21 mouse cellular contexts compared by ENCODE assay signal in the genomic region with DNA sequence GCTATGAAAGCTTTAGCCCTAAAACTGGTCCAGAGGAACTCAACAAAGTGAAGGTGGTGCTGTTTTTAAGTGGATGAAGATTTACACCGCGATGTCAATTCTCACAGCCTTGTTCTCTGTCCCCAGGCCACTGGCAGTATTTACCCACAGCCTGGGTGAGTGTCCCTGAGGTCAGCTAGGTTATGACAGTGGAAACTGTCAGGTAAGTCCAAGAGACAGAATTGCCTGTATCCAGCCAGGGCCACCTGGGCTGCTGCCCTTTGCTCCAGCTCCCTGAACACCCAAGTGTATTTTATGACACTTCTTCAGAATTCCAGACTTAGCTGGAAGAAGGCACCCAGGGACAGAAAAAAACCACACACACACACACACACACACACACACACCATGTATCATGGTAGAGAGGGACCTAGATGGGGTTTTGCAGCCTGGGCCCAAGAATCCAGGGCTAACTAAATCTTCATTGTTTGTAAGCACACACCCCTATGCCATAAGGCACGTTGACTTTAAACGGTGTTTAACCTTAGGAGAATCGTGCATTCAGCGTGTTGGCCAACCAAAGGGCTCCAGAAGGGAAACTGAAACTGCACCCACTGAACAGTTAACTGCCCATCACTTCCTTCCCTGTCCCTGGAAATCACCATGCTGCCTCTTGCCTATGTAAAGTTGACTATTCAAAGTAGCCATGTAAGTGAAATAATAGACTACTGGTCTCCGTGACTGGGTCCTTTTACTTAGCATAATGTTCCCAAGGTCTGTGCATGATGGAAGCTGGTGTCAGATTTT.
DNase-seq lines count a peak whose midpoint lies in the region; ATAC-seq and TF ChIP-seq lines count a peak whose summit lies in the region.
"Had no signal": no experiment of that assay in that cellular context is flagged by ENCODE, and none has a peak within 500 bp of the region (broad histone marks: within the 10 kb centered on the region; RNA-seq: fewer than 3 reads in every experiment).

No protein-coding gene starts in this region.

- H3K4me2 ChIP-seq in liver, embryonic 13.5 days: no peak overlapping the region
- H3K4me2 ChIP-seq in hindbrain, postnatal 0 days (ENCODE audit: low read depth, low read length): no peak overlapping the region
- no peak overlapping the region for H3K4me2 ChIP-seq in forebrain, embryonic 11.5 days (ENCODE audit: low read depth, low read length, severe bottlenecking)
- H3K4me2 ChIP-seq: forebrain, embryonic 12.5 days; heart, embryonic 12.5 days; hindbrain, embryonic 14.5 days; midbrain, embryonic 13.5 days had no signal

- H3K4me3 ChIP-seq in liver, embryonic 13.5 days (replicated peaks): no peak overlapping the region
- H3K4me3 ChIP-seq in hindbrain, postnatal 0 days (ENCODE audit: low read length): no peak overlapping the region
- no peak overlapping the region for H3K4me3 ChIP-seq in forebrain, embryonic 11.5 days (ENCODE audit: low read depth, low read length)
- H3K4me3 ChIP-seq: forebrain, embryonic 12.5 days; heart, embryonic 12.5 days; layer of hippocampus, adult 2 months; limb, embryonic 10.5 days; midbrain, embryonic 13.5 days had no signal

- H3K36me3 ChIP-seq in liver, embryonic 13.5 days: no peaks in the 10 kb centered on the region
- no peaks in the 10 kb centered on the region for H3K36me3 ChIP-seq in hindbrain, postnatal 0 days (ENCODE audit: insufficient read depth, low read length)
- no peaks in the 10 kb centered on the region for H3K36me3 ChIP-seq in forebrain, embryonic 11.5 days (ENCODE audit: control insufficient read depth, insufficient read depth, low read length)
- H3K36me3 ChIP-seq: limb, embryonic 10.5 days had no signal

- TF ChIP-seq CTCF in hindbrain, postnatal 0 days (IDR thresholded peaks at IDR 0.05; ENCODE audit: low read depth): no peak

- no peak overlapping the region for H3K27ac ChIP-seq in liver, embryonic 13.5 days
- no peak overlapping the region for H3K27ac ChIP-seq in hindbrain, postnatal 0 days
- H3K27ac ChIP-seq in forebrain, embryonic 11.5 days (ENCODE audit: low read depth, low read length): no peak overlapping the region
- H3K27ac ChIP-seq: forebrain, embryonic 12.5 days; hindbrain, embryonic 14.5 days; layer of hippocampus, adult 2 months; limb, embryonic 10.5 days; liver, embryonic 14.5 days; midbrain, embryonic 13.5 days had no signal

- H3K9me3 ChIP-seq in liver, embryonic 13.5 days (replicated peaks): no peaks in the 10 kb centered on the region
- H3K9me3 ChIP-seq in hindbrain, postnatal 0 days (ENCODE audit: low read length): no peaks in the 10 kb centered on the region
- H3K9me3 ChIP-seq in forebrain, embryonic 11.5 days (ENCODE audit: control insufficient read depth, low read length): no peaks in the 10 kb centered on the region
- H3K9me3 ChIP-seq: forebrain, embryonic 12.5 days; heart, embryonic 12.5 days; limb, embryonic 10.5 days; midbrain, embryonic 13.5 days had no signal

- 56% methylated on average over 7 of the region's 7 CpGs for WGBS in liver, embryonic 13.5 days (ENCODE audit: insufficient replicate concordance)
- 88% methylated on average over 7 of the region's 7 CpGs for WGBS in hindbrain, postnatal 0 days
- 89% methylated on average over 7 of the region's 7 CpGs for WGBS in forebrain, embryonic 11.5 days

- peak; percentile 48; the same call in 1 of the 2 replicates for ATAC-seq in liver, embryonic 13.5 days (ENCODE audit: low read depth)
- ATAC-seq in megakaryocyte progenitor cell, adult 5-6 weeks (replicated peaks; ENCODE audit: poor library complexity): peak; percentile 47; the same call in 1 of the 2 replicates
- ATAC-seq in hindbrain, postnatal 0 days: no peak
- no peak for ATAC-seq in forebrain, embryonic 11.5 days (replicated peaks; ENCODE audit: low FRiP score)
- ATAC-seq: CD4-positive, CD25-positive, alpha-beta regulatory T cell, adult 4 months; lung, postnatal 0 days; midbrain, embryonic 13.5 days had no signal

- no peaks in the 10 kb centered on the region for H3K27me3 ChIP-seq in liver, embryonic 13.5 days
- no peaks in the 10 kb centered on the region; the same call in 1 of the 2 replicates for H3K27me3 ChIP-seq in hindbrain, postnatal 0 days (ENCODE audit: insufficient read depth, low read length)
- H3K27me3 ChIP-seq in forebrain, embryonic 11.5 days (ENCODE audit: control insufficient read depth, insufficient read depth, low read length): no peaks in the 10 kb centered on the region
- H3K27me3 ChIP-seq: forebrain, embryonic 12.5 days; heart, embryonic 12.5 days; midbrain, embryonic 13.5 days had no signal

- peaks cover 7% of the 10 kb centered on the region; the same call in 1 of the 2 replicates for H3K4me1 ChIP-seq in liver, embryonic 13.5 days (replicated peaks)
- no peaks in the 10 kb centered on the region for H3K4me1 ChIP-seq in hindbrain, postnatal 0 days (ENCODE audit: insufficient read depth, low read length)
- H3K4me1 ChIP-seq in forebrain, embryonic 11.5 days (replicated peaks; ENCODE audit: control insufficient read depth, insufficient read depth, low read length): no peaks in the 10 kb centered on the region
- H3K4me1 ChIP-seq: forebrain, embryonic 12.5 days had no signal

- DNase-seq in 416B (ENCODE audit: low read depth) (peak; percentile 11), A20 (ENCODE audit: low read depth, low spot score) (peak; percentile 21)
- no peak for DNase-seq in liver, embryonic 13.5 days
- DNase-seq in urinary bladder, postnatal 14 days (ENCODE audit: low spot score): no peak
- DNase-seq in hindbrain, postnatal 0 days (ENCODE audit: low spot score): no peak
- DNase-seq in forebrain, embryonic 11.5 days (ENCODE audit: low spot score): no peak
- DNase-seq: adrenal gland, postnatal 25 days; cerebellum, adult 11 months; cerebellum, adult 9-11 months; heart, postnatal 14 days; thymus, postnatal 25 days had no signal

- no peak overlapping the region for H3K9ac ChIP-seq in liver, embryonic 13.5 days
- no peak overlapping the region for H3K9ac ChIP-seq in hindbrain, postnatal 0 days (replicated peaks; ENCODE audit: low read length)
- H3K9ac ChIP-seq in forebrain, embryonic 11.5 days (ENCODE audit: low read length): no peak overlapping the region
- H3K9ac ChIP-seq: forebrain, embryonic 12.5 days; heart, embryonic 12.5 days; hindbrain, embryonic 14.5 days; liver, embryonic 14.5 days; midbrain, embryonic 13.5 days had no signal

Comparison
In these comparisons a context has a peak if more than half of its experiments do, and no peak if none do; other contexts are left out.
1. DNase-seq: peak in 416B (single experiment) and A20 (single experiment); none in liver, embryonic 13.5 days (single experiment), urinary bladder, postnatal 14 days (single experiment), hindbrain, postnatal 0 days (single experiment) and forebrain, embryonic 11.5 days (single experiment).
2. ATAC-seq: peak in liver, embryonic 13.5 days (single experiment) and megakaryocyte progenitor cell, adult 5-6 weeks (single experiment); none in hindbrain, postnatal 0 days (single experiment) and forebrain, embryonic 11.5 days (single experiment).